Mouse (Mus musculus) neural tube, embryonic 11.5 days (tissue): ENCODE data around the gene Olfr544. TPM values are rescaled to one million over a fixed set of nuclear protein-coding genes. Genes with fewer than 3 reads are reported as not detected.
A peak's percentile ranks its signal among the peaks of the same experiment; 100 is the strongest.
"Not testable (repeated sequence)": the region's sequence is repeated elsewhere in the genome, so short reads cannot be mapped to it uniquely, and the experiment has no call there.

Experiments
- ATAC-seq: fragments of 200-750 bp; cut with Nextera tagmentation; 2 replicates; pipeline ENCODE4 v1.8.0; 2017; ENCODE audit warnings: moderate number of reproducible peaks, mild to moderate bottlenecking, moderate TSS enrichment, moderate library complexity; ENCODE audit not compliant: insufficient read depth, low FRiP score, low TSS enrichment
- DNase-seq: peaks from one replicate; pipeline ENCODE4 v3.0.0-alpha.2; 2015; ENCODE audit warnings: low spot score
- H3K27ac ChIP-seq: fragments of 300-500 bp; sonication (generic); 2 replicates; pipeline ENCODE4 v1.5.1; 2014; ENCODE audit warnings: low read depth, mild to moderate bottlenecking, low read length
- H3K27me3 ChIP-seq: fragments of 300-500 bp; sonication (generic); 2 replicates; pipeline ENCODE4 v1.6.1; 2014; ENCODE audit warnings: mild to moderate bottlenecking, low read length, mixed read lengths; ENCODE audit not compliant: control insufficient read depth, insufficient read depth
- H3K36me3 ChIP-seq: fragments of 300-500 bp; sonication (generic); 2 replicates; pipeline ENCODE4 v1.6.1; 2014; ENCODE audit warnings: mild to moderate bottlenecking, low read length, moderate library complexity, mixed read lengths; ENCODE audit not compliant: control insufficient read depth, insufficient read depth
- H3K4me1 ChIP-seq: fragments of 300-500 bp; sonication (generic); 2 replicates; pipeline ENCODE4 v1.6.1; 2014; ENCODE audit warnings: low read length, mixed read lengths; ENCODE audit not compliant: control insufficient read depth, insufficient read depth
- H3K4me2 ChIP-seq: fragments of 300-500 bp; sonication (generic); 2 replicates; pipeline ENCODE4 v1.6.1; 2014; ENCODE audit warnings: low read depth, mild to moderate bottlenecking, moderate library complexity
- H3K4me3 ChIP-seq: fragments of 300-500 bp; sonication (generic); 2 replicates; pipeline ENCODE4 v1.5.1; 2014; ENCODE audit warnings: low read depth, low read length
- H3K9ac ChIP-seq: fragments of 300-500 bp; sonication (generic); 2 replicates; pipeline ENCODE4 v1.6.1; 2014; ENCODE audit warnings: mild to moderate bottlenecking, low read length
- H3K9me3 ChIP-seq: fragments of 300-500 bp; sonication (generic); 2 replicates; pipeline ENCODE4 v1.6.1; 2016; ENCODE audit warnings: low read length; ENCODE audit not compliant: control insufficient read depth
- WGBS: fragments of 180-500 bp; shearing (Covaris S2); extraction: QIAGEN DNeasy Blood & Tissue Kit; methylation state at CpG from one replicate; pipeline ENCODE4 v1.1.7; 2014; 5-methylcytosine and 5-hydroxymethylcytosine counted together
- polyA plus RNA-seq: library from polyadenylated mRNA; unstranded; fragments of >200 nt; fragmentation: Nextera tagmentation; extraction: Ambion mirVana; gene quantifications from 2 replicates; pipeline ENCODE4 v1.2.1, GENCODE M21; 2014

Olfr544 gene
- polyA plus RNA-seq, 1 experiment from 2014 or later, result 0.07 TPM

DNA sequence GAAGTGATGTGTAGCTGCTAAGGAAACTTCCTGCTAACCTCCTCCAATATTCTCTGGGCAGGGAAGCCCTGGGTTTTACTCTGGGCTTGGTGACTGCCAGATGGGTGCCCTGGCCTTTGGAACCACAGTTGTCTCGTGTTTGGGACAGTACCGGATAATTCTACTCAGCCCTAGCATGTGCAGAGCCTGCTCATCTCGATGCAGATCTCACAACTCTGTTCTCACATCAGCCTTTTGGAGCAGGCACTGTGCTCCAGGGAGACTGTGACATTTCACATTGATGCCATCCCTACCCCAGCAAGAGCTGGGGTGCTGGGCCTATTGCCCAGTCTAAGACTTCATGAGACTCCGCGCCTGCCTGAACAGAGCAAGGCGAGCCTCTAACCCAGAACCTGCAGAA, 20.6 kb upstream of the Olfr544 start:
- no peak overlapping the region for H3K9ac ChIP-seq
- no peak overlapping the region for H3K4me2 ChIP-seq
- 0 out of 2 replicates have a peak, but pooled peaks cover 3% of the 10 kb centered on the region for H3K4me1 ChIP-seq
- DNase-seq, result no peak
- H3K9me3 ChIP-seq, result no peaks in the 10 kb centered on the region
- no peaks in the 10 kb centered on the region for H3K36me3 ChIP-seq
- no peak for ATAC-seq
- no peaks in the 10 kb centered on the region for H3K27me3 ChIP-seq
- H3K4me3 ChIP-seq, result no peak overlapping the region
- H3K27ac ChIP-seq, result no peak overlapping the region
- 89% methylated on average over 6 of the region's 6 CpGs for WGBS

DNA sequence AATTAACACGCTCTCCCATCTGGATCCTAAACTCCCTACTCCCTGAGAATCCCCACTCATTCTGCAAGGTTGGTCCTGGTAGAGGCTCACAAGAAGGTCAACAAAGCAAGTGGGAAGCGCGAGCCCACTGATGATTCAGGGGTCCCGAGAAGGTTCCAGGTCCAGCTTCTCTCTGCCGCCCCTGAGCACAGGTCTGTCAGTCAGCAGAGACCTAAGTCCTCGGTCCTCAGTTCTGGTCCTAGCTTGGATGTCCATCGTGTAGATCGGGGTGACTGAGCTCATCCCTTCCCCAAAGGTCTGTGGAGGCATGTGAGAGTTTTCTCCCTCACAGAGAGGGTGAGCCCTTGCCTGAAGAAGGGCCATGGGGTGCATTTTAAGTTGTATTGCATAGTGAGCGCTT, 20.0 kb upstream of the Olfr544 start:
- no peak overlapping the region for H3K27ac ChIP-seq
- H3K4me1 ChIP-seq, result 0 out of 2 replicates have a peak, but pooled peaks cover 3% of the 10 kb centered on the region
- ATAC-seq (no peak), DNase-seq (no peak)
- H3K9ac ChIP-seq, result no peak overlapping the region
- H3K27me3 ChIP-seq, result no peaks in the 10 kb centered on the region
- 84% methylated on average over 9 of the region's 9 CpGs for WGBS
- H3K4me2 ChIP-seq, result no peak overlapping the region
- no peak overlapping the region for H3K4me3 ChIP-seq
- no peaks in the 10 kb centered on the region for H3K36me3 ChIP-seq
- H3K9me3 ChIP-seq, result no peaks in the 10 kb centered on the region

DNA sequence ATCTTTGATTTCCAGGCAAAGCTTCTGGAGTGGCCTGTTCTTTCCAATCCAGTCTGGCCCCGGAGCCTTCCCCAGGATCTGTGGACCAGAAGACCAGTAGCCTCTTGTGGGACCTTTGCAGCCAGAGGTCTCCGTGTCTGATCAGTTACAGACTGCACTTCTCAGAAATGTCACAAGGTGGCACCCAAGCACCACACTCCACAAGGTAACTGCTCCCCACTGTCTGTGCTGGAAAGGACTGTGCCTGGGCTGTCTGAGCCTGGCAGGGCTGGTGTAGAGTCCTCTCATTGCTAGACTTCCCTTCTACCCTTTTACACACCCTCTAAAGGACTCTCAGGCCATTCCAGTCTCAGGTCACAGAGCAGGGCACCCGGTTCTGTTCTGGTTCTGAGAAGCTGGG, 18.7 kb upstream of the Olfr544 start:
- no peak overlapping the region for H3K27ac ChIP-seq
- no peaks in the 10 kb centered on the region for H3K9me3 ChIP-seq
- H3K27me3 ChIP-seq, result no peaks in the 10 kb centered on the region
- H3K36me3 ChIP-seq, result no peaks in the 10 kb centered on the region
- no peak overlapping the region for H3K4me3 ChIP-seq
- WGBS, result 62% methylated on average over 3 of the region's 3 CpGs
- no peak overlapping the region for H3K9ac ChIP-seq
- ATAC-seq (peak; percentile 83), DNase-seq (peak; percentile 75)
- H3K4me2 ChIP-seq, result no peak overlapping the region
- H3K4me1 ChIP-seq, result no peaks in the 10 kb centered on the region

DNA sequence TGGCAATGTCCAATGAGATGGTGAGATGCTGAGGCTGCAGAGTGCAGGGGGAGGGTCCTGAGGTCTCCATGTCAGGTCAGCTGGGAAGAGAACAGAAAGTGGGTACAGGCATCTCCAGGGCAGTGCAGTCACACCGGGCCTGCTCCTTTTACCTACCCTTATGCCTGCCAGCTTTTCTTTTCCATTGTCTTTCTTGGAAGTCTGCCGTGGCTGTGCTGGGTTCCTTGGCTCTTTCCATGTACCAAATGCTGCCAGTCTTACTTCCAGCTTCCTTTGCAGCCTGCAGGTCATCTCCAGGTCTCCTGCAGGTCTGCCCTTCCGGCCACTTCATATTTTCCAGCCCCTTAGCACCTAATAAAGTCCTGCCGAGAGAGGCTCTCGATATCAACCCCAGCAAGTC, 13.9 kb upstream of the Olfr544 start:
- no peaks in the 10 kb centered on the region for H3K4me1 ChIP-seq
- H3K27ac ChIP-seq, result no peak overlapping the region
- H3K36me3 ChIP-seq, result no peaks in the 10 kb centered on the region
- no peak overlapping the region for H3K4me3 ChIP-seq
- no peak for DNase-seq
- no peak overlapping the region for H3K4me2 ChIP-seq
- no peaks in the 10 kb centered on the region for H3K27me3 ChIP-seq
- H3K9ac ChIP-seq, result no peak overlapping the region
- H3K9me3 ChIP-seq, result no peaks in the 10 kb centered on the region
- WGBS, result 82% methylated on average over 5 of the region's 5 CpGs
- no peak for ATAC-seq

DNA sequence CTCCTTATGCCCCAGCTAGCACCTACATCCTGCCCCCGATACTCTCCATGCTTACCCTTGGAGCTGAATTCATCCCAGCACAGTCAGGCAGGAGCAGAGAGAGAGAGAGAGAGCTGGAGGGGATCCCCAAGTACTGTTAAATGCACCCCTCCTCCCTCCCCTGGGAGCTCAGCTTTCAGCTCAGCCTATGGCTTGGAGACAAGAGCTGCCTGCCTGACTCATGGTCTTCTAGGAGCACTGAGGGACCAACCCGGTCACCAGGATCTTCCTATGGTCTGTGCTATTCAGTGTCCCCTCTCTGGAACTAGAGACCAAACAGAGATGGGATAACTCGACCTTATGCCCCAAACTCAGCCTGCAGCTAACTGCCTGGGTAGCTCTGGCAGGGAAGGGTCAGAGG, 11.4 kb upstream of the Olfr544 start, which contains the start of gene Olfr545:
Gene Olfr545 (minus strand): TSS at position 101 of the 400 bp plus-strand sequence.
- Histone ChIP-seq H3K9ac (no peak within 1 kb of the TSS), H3K36me3 (no peaks in the 10 kb centered on the region), H3K4me3 (no peak within 1 kb of the TSS), H3K9me3 (no peaks in the 10 kb centered on the region), H3K4me2 (no peak within 1 kb of the TSS), H3K27ac (no peak within 1 kb of the TSS), H3K4me1 (no peaks in the 10 kb centered on the region), H3K27me3 (no peaks in the 10 kb centered on the region)
- no peak for ATAC-seq
- no peak for DNase-seq
- WGBS, result 72% methylated on average over 3 of the region's 3 CpGs

DNA sequence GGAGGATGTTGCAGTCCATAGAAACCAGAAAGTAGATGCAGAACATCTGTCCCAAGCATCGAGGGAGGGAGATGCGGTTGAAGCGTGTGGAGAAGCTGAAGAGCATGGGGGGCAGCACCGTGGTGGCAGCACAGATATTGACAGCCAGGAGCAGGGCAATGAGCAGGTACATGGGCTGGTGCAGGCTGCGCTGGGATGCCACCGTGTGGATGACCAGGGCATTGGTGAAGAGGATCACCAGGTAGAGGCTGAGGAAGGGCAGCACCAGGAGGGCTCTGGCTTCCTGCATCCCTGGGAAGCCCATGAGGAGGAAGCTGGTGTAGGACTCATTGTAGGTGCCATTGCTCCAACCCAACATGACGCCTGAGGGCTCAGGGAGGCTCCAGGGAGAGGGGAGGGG, 6.3 kb upstream of the Olfr544 start:
- not testable (repeated sequence) for H3K9me3 ChIP-seq, H3K9ac ChIP-seq, H3K27me3 ChIP-seq, H3K4me1 ChIP-seq, ATAC-seq, H3K4me3 ChIP-seq, H3K27ac ChIP-seq, H3K36me3 ChIP-seq, H3K4me2 ChIP-seq, DNase-seq
- WGBS, result 54% methylated on average over 6 of the region's 7 CpGs

DNA sequence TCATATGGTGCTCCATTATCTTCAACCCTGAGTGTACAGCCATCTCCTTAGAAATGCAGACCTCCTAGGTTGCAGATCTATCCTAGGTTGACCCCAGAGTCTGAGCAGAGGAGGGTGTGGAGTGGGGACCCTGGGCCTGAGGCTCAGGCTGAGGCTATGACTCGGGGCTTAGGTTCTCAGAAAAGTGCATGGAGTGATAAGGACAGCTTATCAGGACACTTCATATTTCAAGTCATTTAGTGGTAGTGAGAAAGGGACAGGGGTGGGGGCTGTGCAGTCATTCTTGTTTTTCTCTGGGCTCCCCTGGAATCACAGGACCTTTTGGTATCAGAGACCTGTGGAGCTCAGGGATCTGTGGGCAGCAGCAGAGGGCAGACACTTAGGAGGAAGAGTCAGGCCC, 2.0 kb downstream of the Olfr544 start:
- no peaks in the 10 kb centered on the region for H3K9me3 ChIP-seq
- no peak for ATAC-seq
- WGBS, result 76% methylated on average over 1 of the region's 1 CpGs
- H3K27me3 ChIP-seq, result no peaks in the 10 kb centered on the region
- H3K36me3 ChIP-seq, result no peaks in the 10 kb centered on the region
- no peak overlapping the region for H3K4me2 ChIP-seq
- no peak overlapping the region for H3K9ac ChIP-seq
- no peak overlapping the region for H3K27ac ChIP-seq
- DNase-seq, result no peak
- no peak overlapping the region for H3K4me3 ChIP-seq
- H3K4me1 ChIP-seq, result no peaks in the 10 kb centered on the region

DNA sequence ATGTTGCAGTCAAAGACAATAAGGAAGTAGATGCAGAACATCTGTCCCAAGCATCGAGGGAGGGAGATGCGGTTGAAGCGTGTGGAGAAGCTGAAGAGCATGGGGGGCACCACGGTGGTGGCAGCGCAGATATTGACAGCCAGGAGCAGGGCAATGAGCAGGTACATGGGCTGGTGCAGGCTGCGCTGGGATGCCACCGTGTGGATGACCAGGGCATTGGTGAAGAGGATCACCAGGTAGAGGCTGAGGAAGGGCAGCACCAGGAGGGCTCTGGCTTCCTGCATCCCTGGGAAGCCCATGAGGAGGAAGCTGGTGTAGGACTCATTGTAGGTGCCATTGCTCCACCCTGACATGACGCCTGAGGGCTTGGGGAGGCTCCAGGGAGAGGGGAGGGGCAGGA, 3.3 kb downstream of the Olfr544 start:
- WGBS, result 64% methylated on average over 8 of the region's 8 CpGs
- not testable (repeated sequence) for H3K27me3 ChIP-seq, H3K4me2 ChIP-seq, H3K27ac ChIP-seq, DNase-seq, H3K9ac ChIP-seq, H3K4me1 ChIP-seq, ATAC-seq, H3K4me3 ChIP-seq, H3K36me3 ChIP-seq, H3K9me3 ChIP-seq

DNA sequence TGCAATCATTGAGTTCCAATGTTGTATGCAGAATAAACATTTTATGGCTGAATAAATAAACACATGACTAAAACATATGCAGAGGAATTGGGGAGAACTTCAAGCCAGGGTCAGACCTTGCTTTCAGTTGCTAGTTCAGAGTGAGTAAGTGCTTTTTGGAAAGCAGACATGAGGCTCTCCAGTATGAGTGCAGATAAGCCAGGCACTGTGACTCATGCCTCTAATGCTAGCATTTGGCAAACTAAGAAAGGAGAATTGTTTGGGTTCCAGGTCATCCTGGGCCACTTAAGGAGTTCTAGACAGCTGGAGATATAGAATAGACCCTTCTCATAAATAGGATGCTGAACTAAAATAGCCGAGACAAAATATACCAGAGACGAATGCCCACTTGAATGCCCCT, 4.4 kb downstream of the Olfr544 start:
- WGBS, result 89% methylated on average over 2 of the region's 2 CpGs
- ATAC-seq, result no peak
- no peak overlapping the region for H3K4me2 ChIP-seq

More for the DNA sequence above, 4.4 kb downstream of the Olfr544 start:
- Histone ChIP-seq H3K9me3 (no peaks in the 10 kb centered on the region), H3K36me3 (no peaks in the 10 kb centered on the region), H3K27me3 (no peaks in the 10 kb centered on the region), H3K4me1 (no peaks in the 10 kb centered on the region), H3K9ac (no peak overlapping the region), H3K27ac (no peak overlapping the region), H3K4me3 (no peak overlapping the region)
- no peak for DNase-seq
